Mouse (Mus musculus) ovary, postnatal 10 days (tissue): ENCODE measurements around the gene R3hdm2.
A peak's percentile ranks its signal among the peaks of the same experiment; 100 is the strongest.

ENCODE experiments used
- DNase-seq: peaks from one replicate; pipeline ENCODE4 v3.0.0; 2022; ENCODE audit warnings: low spot score

The R3hdm2 gene

DNA sequence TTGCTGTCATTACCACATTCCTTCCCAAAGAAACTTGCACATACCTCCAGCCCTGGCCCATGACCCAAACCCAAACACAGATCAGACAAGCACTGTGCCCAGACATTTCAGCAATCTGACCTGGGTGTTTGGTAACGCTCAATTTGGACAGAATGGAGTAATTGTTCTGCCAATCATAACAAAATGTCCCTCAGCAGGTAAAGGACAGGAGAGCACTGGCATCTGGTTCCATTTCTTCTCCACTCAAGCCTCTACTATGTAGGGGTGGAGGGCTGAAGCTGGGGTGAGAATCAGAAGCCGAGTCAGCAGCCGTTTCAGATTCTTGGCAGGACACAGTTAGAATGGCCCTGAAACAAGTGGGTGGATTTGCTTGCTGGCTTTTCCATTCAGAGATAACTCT is 112.0 kb downstream of the R3hdm2 start:
- DNase-seq = no peak

DNA sequence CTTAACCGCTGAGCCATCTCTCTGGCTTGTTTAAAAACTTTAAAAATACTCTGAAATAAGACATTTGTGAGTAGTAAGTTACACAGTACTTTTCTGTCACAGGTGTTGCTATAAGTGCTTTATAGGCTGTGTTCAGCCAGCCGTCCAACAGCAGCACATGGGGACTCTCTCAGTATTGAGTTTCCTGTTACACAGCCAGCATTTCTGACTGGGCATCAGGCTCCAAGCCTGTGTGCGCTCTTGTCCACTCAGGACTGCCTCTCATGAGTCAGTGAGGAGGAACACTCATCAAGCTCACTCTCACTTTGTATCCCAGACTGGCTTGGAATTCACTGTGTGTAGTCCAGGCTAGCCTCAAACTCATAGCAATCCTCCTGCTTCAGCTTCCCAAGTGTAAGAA is 116.0 kb downstream of the R3hdm2 start:
- no peak for DNase-seq

DNA sequence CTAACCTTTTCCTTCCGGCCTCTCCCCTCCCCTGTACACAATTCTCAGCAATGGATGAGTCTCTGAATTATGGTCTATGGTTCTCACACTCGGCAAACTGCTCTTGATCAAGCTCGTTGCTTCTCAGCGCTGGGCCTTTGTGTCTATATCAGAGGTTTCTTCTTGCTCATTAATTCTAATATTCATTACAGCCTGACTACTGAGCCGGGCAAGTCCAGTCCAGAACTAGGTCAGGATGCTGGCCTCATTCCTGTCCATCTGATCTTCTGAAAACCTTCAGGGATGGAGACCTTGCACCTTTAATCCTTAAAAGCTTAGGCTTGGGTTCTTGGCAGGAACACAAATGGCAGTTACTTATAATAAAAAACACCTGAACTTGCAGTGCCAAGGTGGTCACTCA is 119.4 kb downstream of the R3hdm2 start:
- no peak for DNase-seq

DNA sequence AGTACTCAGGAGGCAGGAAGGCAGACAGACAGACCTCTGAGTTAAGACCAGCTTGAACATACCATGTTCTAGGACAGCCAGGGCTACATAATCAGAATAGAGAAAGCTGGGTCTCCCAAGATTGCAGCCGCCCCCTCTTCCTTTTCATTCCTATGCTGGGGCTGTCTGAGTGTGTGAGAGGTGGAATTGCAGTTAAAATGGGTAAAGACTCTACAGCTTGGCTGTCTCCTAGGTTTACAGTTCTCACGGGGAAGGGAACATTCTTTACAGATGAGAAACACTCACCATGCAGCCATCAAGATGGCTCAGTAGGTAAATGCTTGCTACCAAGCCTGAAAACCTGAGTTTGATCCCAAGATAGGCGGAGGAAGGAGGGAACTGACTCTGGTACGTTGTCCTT is 119.9 kb downstream of the R3hdm2 start:
- DNase-seq = no peak

DNA sequence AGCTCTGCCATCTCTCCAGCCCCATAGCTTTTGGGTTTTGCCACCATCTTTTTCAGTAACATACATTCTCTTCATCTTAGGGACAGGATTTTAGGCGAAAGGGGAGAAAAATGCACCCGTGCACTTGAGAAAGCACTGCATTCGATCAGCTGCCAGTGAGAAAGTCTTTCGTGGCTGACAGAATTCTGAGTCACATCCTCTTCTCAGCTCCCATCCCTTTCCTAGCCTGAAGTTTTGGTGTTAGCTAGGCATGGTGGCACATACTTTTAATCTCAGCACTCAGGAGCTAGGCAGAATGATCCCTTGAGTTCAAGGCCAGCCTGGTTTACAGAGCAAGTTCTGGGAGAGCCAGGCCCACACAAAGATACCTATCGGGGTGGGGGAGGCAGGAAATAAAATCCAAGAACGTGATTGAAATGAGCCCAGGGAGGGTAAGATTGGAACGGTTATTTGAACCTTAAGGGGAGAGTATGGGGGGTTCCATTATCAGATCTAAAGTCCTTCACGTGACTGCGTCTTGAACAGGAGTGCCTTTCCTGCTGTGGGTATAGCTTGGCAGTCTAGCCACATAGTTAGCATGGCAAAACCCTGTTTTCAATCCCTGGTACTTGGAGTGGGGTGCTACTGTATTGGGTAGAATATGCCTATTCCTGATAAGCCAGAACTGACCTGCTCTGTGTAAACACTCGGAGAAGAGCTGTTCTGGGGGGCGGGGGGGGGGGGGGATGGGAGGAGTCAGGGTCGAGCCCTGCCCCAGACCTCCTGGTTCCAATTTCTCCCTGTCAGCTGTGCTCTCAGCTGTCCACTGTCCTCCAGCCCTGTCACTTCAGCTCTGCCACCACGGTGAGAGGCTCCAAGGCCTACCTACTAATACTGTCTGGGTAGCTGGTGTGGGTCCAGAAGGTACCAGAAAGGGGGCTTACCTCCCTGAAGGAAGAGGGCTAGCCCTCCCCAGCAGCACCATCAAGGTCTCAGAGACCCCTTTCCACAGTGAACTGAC is 121.1 kb downstream of the R3hdm2 start, which contains the start of gene Stac3:
Stac3 (plus strand) TSS at position 793 of the 1,000 bp plus-strand sequence.
- DNase-seq = no peak

DNA sequence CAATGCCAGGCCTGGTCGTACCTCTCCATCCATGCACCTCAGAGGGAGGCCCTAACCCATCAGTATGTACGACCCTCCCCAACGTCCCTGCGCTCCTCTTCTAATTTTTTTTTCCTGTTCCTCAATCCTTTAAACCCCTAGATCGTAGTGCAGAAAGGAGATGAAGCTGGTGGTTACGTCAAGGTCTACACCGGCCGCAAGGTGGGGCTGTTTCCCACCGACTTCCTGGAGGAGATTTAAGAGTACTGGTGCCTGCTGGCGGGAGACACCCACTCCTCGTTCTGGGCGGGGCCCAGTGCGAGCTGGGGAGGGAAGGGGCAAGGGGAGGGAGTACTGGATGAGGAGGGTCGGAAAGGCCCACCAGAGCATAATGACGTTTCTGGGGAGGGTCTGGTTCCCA is 128.1 kb downstream of the R3hdm2 start:
- no peak for DNase-seq

DNA sequence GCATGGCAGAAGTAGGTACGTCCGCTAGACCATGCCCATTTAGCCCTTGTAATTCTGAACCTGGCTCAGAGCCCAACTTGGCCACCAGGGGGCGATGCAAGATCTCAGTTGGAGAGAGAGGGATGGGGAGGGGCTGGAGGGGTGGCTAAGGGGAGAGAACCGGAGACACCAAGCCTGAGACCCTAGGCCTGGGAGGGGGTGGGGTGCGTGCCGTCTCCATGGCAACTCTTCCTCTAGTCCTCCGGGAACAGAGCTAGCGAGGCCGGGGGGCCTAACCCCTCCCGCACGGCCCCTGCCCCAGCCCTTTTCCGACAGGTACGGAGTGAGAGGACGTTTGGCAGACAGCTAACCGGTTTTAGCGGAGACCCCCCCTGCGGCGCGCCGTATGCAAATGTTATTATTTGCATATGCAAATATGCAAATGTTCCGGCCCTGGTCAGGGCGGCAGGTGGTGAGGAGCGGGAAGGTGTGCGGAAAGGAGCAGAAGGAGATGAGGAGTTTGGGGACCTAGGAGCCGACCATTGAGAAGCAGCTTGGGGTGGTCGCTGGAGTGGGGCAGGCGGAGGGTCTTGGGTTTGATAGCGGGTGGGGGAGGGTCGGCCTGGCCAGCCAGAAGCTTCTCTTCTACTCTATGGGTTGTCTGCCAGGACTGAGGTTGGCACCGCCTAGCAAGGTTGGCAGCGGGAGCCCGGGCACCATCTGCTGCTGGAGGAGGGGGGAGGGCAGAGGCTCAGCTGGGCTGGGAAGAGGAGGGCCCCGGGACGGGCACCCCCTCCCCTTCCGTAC is 129.1 kb downstream of the R3hdm2 start:
- peak; percentile 62 for DNase-seq

DNA sequence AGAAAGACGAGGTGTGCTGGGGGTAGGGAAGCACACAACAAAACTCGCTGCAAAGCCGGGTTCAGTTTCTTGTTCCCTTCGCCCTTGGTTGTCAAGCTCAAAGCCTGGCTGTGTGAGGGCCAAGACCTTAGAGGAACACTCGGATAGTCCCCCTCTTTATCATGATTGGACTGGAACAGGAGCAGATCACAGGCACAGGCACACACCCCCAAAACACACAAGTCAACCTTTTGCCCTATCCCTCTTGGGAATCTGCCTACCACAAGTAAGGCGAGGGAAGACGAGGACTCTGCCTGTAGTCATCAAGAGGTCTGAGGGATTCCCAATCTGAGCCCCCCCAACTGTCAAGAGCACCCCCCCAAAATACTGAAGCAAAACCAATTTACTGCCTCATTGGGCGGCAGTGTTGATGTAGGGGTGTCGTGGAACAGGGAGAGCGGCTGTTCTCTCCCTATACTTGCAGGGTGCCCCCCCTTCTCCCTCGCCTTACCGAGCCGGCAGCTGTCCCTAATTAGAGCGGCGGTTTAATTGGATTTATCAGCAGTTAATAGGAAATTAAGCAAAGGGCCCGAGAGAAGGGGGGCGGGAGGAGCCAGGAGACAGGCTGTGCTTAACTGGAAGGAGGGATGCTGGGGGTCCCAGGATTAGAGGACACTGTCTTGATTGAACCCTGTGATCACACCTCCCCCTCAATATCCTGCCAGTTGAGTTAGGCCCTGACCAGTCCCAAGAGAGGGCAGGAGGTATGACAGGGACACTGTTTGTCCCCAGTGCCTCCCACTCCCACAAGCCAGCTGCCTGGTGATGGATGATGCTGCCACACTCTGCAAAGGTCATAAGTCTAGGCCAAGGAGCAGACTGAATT is 129.9 kb downstream of the R3hdm2 start:
- no peak for DNase-seq

DNA sequence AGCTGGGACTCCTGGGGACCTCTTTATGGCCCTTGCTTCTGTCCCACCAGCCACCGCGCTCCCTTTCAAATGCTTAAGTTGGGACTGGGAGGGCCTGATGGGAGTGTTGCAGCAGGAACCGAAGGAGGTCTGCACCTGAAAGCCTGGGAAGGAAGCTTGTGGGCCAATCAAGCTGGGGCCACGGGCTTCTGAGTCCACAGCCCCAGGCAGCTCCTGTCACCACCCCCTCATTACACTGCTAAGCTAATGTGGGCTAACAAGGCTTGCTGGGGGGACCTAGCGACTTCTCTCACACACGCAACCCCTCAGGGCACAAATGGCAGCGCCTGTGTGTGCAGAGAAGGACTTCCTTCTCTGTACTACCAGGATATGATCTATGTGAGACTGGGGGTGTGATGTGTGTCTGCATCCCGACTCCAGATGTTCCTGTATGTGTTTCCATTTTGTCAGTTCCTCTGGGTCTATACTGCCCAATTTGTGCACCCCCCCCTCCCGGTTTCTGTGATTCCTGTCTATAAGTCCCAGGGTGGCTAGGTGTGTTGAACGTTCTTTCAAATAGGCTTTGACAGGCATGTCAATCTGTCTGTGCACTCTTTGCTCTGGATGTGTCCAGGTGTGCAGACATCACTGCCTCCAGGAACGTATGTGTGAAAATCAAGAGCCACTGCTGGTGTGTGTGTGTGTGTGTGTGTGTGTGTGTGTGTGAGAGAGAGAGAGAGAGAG is 130.9 kb downstream of the R3hdm2 start:
- DNase-seq = no peak

DNA sequence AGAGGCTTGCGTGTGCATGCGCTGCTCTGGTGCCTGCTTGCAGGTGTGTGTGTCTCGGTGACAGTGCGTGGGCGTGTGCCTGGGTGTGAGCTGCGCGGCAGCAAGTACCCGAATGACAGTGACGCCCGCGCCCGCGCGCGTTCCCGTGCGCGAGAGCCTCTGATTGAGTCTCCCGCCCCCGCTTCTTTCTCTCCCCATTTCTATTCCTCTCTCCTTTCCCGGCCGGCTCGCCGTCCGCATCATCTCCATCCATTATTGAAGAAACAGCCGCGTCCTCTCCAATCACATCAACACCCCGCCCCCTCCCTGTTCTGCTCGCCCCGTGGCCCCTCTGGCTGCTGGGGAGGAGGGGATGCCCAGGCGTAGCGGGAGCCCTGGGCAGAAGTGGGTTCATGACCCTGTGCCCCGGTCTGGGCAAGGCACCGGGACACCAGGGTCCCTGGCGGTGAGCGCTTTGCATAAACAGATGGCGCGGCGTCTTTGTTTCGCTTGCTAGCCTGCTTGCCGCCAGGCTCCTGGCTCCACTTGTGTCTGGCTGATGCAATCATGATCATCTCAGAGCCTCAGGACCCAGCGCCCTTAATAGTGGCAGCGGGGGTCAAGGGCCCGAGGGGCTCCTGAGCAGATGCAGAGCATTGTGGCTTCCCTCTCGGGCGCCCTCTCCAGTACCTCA is 131.6 kb downstream of the R3hdm2 start:
- no peak for DNase-seq

DNA sequence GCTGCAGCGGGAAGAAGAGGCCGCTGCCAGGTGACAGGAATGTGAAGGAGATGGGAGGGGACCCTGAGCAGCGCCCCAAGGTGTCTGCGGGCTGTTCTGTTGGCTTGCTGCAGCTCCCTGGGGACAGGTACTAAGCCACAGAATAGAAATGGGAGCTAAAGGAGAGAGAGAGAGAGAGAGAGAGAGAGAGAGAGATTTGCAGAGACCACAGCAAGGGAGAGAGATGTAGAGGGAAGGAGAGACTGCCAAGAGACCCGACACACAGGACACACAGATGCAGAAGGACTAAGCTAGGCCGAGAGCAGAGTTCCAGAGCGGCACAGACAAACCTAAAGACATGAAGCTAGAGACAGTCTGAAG is 132.2 kb downstream of the R3hdm2 start:
- no peak for DNase-seq

DNA sequence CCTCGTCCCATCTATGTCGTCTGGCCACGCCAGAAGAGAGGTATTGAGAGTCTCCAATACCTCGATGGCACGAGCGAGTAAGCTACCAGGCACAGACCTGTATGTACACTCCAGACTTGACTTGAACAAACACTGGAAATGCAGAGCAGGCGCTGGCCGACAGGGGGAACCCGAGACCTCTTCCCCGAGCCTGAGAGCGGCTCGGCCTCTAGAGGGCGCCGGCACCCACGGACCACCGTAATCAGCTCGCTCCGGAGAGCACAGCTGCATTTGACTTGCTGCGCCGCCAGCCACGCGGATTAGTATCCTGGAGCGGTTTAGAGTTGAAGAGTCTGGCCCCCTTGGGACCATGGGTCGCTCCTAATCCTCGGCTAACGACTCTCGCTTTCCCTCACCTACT is 132.7 kb downstream of the R3hdm2 start:
- peak; percentile 87 for DNase-seq

DNA sequence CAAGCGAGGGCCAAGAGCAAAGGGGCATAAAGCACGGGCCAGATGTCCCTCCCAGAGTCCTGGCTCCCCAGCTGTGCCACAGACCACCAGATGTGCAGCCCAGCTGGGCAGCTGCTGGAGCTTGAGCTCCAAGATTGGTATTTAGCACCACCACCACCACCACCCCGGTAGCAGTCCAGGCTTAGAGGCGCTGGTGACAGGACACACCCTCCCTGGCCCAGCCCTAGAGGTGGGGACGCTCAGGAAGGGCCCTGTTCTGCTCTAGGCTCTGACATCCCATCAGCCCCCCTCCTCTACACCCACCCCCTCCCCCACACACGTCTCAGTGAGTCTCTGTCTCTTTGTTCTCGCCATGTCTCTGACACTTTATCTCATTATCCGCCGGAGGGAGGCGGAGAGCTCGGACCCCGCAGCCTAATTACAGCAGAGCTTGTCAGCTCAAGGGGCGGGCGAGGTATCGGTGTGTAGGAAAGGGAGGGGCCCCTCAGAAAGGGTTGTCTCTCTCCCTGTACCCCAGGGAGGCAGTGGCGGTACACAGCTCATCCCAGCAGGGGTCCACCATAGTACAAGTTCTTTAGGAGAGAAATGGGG is 133.5 kb downstream of the R3hdm2 start:
- DNase-seq = no peak

DNA sequence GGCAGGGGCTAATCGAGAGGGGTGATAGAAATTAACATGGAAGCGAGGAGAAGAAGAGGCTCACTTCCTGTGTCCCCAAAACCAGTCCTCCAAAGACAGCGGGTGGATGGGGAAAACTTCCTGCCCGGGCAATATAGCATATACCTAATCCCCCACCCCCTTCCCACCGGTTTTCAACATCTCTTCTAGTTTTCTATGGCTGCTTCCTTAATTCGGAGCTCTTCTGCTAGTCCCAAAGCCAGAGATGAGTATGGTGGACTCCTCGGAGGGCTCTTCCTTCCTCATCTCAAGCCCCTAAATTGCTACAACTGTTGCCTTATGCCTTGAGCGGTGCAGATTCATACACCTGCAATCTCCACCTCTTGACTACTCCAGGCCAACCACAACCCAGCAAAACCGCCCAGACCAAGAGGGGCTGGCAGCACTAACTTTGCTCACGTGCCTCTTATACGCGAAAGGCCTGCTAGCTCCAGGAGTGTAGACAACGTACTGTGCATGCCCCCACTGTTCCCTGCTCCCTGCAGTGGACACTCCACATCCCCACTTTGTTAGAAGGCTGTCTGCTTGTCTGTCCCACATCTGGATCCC is 134.1 kb downstream of the R3hdm2 start:
- no peak for DNase-seq

DNA sequence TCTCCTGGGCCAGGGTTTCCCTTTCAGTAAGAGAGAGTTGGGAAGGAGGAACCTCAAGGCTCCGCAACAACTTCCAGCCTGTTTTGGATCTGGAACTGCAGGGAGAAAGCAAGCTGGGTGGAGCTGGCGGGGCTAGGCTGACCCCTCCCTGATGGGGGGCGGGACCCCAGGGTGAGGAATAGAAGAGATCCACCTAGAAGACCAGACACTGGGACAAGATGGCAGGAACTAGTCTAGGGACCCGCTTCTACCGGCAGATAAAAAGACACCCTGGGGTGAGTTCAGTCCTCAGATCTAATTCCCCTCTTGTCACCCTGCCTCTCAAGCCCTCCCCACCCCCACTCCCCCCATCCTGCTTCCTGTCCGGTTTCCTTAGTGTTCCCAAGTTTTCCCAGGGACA is 134.6 kb downstream of the R3hdm2 start, which contains the start of gene Ndufa4l2:
Ndufa4l2 (plus strand) TSS at position 204 of the 400 bp plus-strand sequence.
- no peak for DNase-seq

DNA sequence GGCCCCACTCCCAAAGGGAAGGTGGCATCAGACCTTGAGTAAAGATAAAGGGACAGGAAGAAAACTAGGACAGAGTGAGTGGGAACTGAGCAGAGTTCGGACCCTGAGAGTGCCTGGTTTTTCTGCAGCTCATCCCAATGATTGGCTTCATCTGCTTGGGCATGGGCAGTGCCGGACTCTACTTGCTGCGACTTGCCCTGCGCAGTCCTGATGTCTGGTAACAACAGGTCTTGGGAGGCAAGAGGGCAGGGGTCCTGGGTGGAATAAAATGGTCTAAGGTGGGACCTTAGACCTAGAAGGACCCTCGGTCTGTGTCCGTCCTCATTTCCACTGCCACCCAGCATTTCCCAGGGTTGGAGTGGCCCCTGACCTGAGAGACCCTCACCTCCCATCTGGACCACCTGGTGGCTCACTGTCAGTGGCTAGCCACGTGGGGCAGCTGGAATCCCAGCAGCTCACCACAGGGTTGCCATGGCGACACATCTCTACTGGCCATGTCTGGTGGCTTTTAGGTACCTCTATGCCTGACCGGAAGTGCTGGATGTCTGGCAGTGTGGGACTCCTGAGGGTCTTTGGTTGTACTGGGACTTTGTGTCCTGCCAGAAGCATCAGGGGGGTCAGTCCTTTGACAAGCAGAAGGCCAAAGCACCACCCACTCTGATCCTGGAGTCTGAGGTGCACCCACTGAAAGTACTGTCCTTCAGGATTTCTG is 135.3 kb downstream of the R3hdm2 start:
- no peak for DNase-seq

DNA sequence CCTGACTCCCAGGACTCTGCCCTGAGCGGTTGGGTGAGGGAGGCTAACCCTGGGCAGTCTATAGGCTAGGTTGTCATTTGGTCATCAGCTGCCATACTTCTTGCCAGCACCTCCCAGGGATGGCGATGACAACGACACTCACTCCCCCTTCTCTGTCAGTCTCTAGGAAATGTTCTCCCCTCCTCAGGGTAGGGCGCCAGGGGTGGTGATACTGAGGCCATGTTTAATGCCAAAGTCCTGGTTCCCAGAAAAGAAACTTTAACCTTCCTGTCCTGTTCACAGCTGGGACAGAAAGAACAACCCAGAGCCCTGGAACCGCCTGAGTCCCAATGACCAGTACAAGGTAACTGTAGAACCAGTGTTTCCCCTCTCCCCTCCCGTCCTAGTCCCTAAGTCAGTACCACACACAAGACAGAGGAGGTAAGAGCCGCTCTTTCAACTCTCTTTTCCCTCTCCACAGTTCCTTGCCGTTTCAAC is 135.9 kb downstream of the R3hdm2 start:
- DNase-seq = no peak

DNA sequence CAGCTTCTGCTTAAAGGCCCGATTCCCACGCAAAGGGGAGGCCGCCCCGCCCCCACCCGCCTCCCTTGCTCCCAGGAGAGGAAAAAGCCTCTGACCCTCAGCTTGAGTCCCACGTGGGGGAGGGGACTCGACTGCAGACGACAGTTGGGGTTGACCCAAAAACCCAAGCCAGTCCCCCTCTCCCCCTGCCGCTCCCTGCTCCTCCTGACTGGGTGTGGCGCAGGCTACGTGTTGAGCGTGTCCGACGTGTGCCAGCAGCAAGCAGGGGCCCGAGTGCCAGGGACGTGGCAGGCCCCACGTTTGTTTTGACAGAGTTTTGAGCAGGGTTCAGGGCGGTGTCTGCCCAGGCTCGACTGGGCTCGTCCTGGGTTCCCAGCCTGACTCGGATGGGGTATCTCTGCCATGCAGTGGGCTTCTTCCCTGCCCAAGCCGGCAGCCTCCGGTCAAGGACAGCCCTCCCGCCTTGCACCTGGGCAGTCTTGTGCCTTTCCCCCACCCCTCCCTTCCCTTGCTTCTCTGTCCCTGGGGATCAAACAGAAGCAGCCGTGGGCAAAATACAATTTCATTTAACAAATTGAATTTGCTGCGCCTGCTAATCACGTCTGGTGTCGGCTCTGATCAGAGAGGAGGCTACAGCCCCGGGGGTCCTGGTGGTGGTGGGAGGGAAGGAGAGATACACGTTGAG is 136.6 kb downstream of the R3hdm2 start:
- DNase-seq = no peak

DNA sequence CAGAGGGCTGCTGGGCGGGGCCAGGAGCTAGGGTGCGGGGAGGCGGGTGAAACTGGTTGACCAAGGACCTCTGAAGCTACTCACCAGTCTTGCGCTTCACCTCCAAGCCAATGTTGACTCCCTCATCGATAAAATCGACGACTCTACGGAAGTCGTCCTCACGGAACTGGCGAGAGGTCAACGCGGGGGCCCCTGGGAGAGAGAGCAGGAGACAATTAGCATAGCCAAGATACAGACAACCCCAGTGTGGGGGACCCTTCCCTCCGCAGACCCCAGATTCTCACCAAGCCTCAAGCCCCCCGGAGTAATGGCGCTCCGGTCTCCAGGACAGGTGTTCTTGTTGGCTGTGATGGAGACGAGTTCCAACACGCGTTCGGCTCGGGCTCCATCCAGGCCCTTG is 137.8 kb downstream of the R3hdm2 start:
- DNase-seq = no peak
